Mouse (Mus musculus): Measurements from ENCODE around the gene Accs.

DNA sequence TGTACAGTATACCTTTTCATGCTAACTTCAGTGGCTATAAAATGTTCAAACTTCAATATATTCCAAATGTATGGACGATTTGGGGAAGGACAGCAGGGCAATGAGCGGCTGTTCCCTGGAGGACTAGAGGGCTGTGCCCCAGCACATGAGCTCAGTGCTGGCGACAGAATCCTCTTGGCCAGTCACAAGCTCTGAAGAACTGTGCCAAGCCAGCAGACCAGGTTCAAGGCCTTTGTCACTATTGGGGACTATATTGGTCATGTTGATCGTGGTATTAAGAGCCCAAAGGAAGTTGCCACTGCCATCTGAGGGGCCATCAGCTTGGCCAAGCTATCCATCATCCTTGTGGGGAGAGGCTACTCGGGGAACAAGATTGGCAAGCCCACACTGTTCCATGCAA, 55.4 kb downstream of the Accs start:
- no peak for TF ChIP-seq CTCF (conservative IDR thresholded peaks at IDR 0.05; ENCODE audit: low read length)
- no peak for TF ChIP-seq POU5F1 (IDR thresholded peaks at IDR 0.05; ENCODE audit: borderline replicate concordance, low read length)
- TF ChIP-seq NANOG (IDR thresholded peaks at IDR 0.05; ENCODE audit: borderline replicate concordance, low read length), result no peak

Data from E14TG2a.4 (cell line).